Mouse (Mus musculus) megakaryocyte, embryonic 14.5 days (primary cell): ENCODE results near the gene Sqor. TPM values are rescaled to one million over a fixed set of nuclear protein-coding genes. Genes with fewer than 3 reads are reported as not detected.

Source experiments
- H3K27me3 ChIP-seq: replicated peaks from 2 replicates; pipeline ENCODE3; 2012; ENCODE audit warnings: inconsistent platforms
- H3K36me3 ChIP-seq: replicated peaks from 2 replicates; pipeline ENCODE3; 2012; ENCODE audit warnings: low read length, inconsistent platforms, mixed read lengths
- H3K4me1 ChIP-seq: 2 replicates; pipeline ENCODE4 v1.6.1; 2012; ENCODE audit warnings: inconsistent platforms
- H3K4me3 ChIP-seq: replicated peaks from 2 replicates; pipeline ENCODE3; 2012; ENCODE audit warnings: moderate library complexity, mild to moderate bottlenecking, inconsistent platforms
- H3K9me3 ChIP-seq: 2 replicates; pipeline ENCODE4 v1.6.1; 2012; ENCODE audit warnings: inconsistent platforms
- FLI1 ChIP-seq: IDR thresholded peaks from 2 replicates; pipeline ENCODE4 v1.6.1; 2012; ENCODE audit warnings: low read length, inconsistent platforms, mixed read lengths
- GATA1 ChIP-seq: IDR thresholded peaks from 3 replicates; pipeline ENCODE4 v1.6.1; 2012; ENCODE audit warnings: mixed read lengths, low read length, inconsistent platforms, borderline replicate concordance
- polyA plus RNA-seq: library from polyadenylated mRNA; stranded (reverse); fragments of >175 nt; gene quantifications from 2 replicates; pipeline ENCODE4 v1.2.3, GENCODE M21; 2012; ENCODE audit warnings: low replicate concordance; ENCODE audit not compliant: insufficient read depth

The Sqor gene
- 5.7 TPM in 1 of 2 replicates, not detected in the other for polyA plus RNA-seq

DNA sequence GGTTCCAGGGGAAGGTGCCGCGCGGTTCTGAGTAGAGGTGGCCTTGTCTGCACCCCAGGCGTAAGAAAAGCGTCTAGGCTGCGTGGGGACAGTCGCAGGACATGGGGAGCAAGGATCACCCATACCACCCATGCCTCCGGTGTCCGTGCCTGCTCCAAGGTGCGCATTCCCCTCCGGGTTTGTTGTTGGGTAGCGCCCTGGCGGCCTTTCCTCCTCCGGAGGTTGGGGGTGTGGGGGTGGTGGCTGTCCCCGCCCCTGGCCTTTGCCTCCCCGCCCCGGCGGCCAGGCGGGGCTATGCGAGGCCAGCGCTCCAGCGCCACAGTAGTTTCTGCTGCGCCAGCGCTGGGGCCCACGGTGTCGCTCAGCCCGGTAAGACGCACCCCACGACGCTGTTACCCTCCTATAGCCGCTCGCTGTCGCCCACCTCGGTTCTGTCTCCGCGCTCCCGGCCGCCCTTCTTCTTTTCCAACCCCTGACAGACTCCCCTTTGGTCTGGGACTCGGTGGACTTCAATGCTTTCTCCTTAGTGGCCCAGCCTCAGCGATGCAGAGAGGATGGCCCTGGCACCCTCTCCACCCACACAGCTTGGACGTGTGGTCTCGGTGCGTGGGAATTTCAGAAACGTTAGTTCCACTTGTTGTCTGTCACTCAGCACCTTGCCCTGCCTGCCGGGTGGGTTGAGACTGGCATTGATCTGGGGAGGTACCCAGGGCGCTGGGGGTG lies at the start of gene Sqor:
Gene Sqor, plus strand, starts transcription at position 167 of the 723 bp plus-strand sequence.
- Histone ChIP-seq H3K4me1 (peaks cover 13% of the 10 kb centered on the region), H3K27me3 (peaks cover 35% of the 10 kb centered on the region), H3K4me3 (peak within 1 kb of the TSS; percentile 94), H3K36me3 (no peaks in the 10 kb centered on the region), H3K9me3 (no peaks in the 10 kb centered on the region)
- TF ChIP-seq FLI1, result no peak
- TF ChIP-seq GATA1, result no peak

DNA sequence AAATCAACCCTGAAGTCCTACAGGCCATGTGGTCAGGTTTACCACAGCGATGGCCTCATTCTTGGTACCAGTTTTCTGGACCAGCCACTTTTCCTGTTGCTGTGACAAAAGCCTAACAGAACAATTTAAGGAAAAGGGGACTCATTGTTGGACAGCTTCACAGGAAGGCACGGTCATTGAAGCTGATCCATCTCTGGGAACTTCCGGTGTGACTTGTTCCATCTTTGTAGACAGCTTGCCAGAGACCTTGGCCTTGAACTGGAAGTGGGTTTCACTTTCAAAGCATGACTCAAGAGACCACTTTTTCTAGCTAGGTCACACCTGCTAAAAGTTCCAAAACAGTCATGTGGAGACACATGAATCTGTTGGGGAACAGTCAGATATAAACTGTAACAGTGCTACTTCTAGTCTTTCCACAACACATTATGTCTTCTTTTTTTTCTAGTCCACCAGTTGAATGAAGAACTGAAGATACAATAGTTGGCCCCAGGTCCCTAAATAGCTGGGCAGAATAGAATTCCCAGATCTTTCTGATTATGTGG lies 48.7 kb upstream of the Sqor start:
- H3K36me3 ChIP-seq, result no peaks in the 10 kb centered on the region

DNA sequence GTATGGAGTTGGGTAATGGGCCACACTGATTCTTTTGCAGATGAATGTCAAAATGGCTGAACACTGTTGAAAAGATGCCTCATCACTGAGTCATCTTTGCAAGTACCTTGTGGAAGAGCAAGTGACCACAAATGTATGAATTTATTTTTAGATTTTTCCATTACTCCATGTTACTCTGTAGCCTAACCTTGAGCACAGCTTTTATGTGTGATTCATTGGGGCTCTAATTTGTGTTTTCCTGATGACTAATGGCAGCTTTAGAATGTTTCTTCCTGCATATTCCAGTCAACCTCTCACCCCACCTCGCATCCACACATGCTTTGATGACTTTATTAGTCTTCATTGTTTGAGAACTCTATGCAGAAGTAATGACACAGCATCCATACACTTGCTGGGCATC lies 45.8 kb upstream of the Sqor start:
- TF ChIP-seq FLI1, result no peak
- no peak for TF ChIP-seq GATA1
- H3K27me3 ChIP-seq, result peaks cover 8% of the 10 kb centered on the region
- H3K4me1 ChIP-seq, result no peaks in the 10 kb centered on the region
- H3K36me3 ChIP-seq, result no peaks in the 10 kb centered on the region
- no peak overlapping the region for H3K4me3 ChIP-seq
- peaks cover 6% of the 10 kb centered on the region for H3K9me3 ChIP-seq

More for the DNA sequence above, 48.7 kb upstream of the Sqor start:
- TF ChIP-seq FLI1 (no peak), GATA1 (no peak)
- H3K4me1 ChIP-seq, result peaks cover 3% of the 10 kb centered on the region
- H3K9me3 ChIP-seq, result no peaks in the 10 kb centered on the region
- H3K27me3 ChIP-seq, result peaks cover 3% of the 10 kb centered on the region
- H3K4me3 ChIP-seq, result no peak overlapping the region

DNA sequence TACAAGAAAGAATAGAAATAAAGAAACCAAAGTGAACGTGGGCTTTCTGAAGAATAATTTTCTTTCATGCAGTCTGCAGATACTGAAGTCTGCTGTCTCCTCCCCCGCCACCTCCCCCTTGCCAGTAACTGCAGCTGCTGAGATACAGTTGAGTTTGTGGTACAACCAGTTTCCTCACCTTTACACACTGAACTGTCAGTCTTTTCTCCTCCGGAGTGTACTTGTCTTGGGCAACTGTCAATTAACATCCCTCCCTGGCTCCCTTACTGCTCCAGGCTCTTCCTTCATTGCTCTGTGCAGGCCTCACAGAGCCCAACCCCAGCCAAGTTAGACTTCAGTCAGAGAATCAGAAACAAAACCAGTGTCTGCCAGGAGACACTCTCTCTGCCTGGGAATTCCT lies 44.5 kb upstream of the Sqor start:
- H3K4me3 ChIP-seq, result no peak overlapping the region
- H3K36me3 ChIP-seq, result no peaks in the 10 kb centered on the region
- H3K9me3 ChIP-seq, result peaks cover 6% of the 10 kb centered on the region
- TF ChIP-seq GATA1 (no peak), FLI1 (no peak)
- H3K4me1 ChIP-seq, result no peaks in the 10 kb centered on the region
- peaks cover 9% of the 10 kb centered on the region for H3K27me3 ChIP-seq

DNA sequence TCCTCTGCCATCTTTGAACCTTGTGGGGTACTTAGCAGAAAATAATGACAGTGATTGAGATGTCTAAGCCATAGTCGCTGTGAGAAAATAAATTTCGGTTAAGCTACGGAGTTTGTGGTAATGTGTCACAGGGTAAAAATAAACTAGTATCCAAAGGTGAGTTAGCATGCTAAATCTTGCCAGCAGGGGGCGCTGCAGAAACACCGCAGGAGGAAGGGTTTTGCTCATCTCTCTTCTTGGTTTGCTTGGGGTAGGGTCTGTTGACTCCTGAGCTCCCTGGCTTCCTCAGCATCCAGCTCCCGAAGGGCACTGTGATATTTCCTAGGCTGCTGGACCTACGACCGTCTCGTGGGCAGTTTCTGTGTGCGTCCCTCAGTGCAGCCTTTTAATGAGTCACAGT lies 39.4 kb upstream of the Sqor start:
- no peaks in the 10 kb centered on the region for H3K36me3 ChIP-seq
- peaks cover 6% of the 10 kb centered on the region for H3K9me3 ChIP-seq
- H3K27me3 ChIP-seq, result peaks cover 22% of the 10 kb centered on the region
- H3K4me3 ChIP-seq, result no peak overlapping the region
- H3K4me1 ChIP-seq, result 0 out of 2 replicates have a peak, but pooled peaks cover 3% of the 10 kb centered on the region
- TF ChIP-seq FLI1 (no peak), GATA1 (no peak)

DNA sequence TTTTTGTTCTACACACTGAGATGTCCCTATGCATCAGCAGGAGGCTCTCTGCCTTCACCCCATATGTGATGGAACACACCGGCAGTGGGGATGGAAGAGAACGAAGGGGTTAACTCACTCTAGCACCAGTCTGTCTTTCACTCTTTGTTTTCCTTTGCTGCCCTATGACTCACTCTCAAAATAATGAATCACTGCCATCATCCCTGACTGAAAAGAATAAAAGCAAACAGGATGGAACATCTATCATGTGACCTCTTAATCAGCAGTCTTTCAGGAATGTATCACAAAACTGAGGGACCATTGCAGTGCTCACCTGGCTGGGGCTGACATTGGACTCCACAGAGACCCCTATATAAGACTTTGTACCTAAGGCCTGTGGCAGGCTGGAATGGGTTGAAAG lies 33.6 kb upstream of the Sqor start:
- H3K36me3 ChIP-seq, result no peaks in the 10 kb centered on the region
- H3K4me3 ChIP-seq, result no peak overlapping the region
- H3K9me3 ChIP-seq, result no peaks in the 10 kb centered on the region
- TF ChIP-seq FLI1 (no peak), GATA1 (no peak)
- peaks cover 37% of the 10 kb centered on the region for H3K27me3 ChIP-seq
- H3K4me1 ChIP-seq, result no peaks in the 10 kb centered on the region

DNA sequence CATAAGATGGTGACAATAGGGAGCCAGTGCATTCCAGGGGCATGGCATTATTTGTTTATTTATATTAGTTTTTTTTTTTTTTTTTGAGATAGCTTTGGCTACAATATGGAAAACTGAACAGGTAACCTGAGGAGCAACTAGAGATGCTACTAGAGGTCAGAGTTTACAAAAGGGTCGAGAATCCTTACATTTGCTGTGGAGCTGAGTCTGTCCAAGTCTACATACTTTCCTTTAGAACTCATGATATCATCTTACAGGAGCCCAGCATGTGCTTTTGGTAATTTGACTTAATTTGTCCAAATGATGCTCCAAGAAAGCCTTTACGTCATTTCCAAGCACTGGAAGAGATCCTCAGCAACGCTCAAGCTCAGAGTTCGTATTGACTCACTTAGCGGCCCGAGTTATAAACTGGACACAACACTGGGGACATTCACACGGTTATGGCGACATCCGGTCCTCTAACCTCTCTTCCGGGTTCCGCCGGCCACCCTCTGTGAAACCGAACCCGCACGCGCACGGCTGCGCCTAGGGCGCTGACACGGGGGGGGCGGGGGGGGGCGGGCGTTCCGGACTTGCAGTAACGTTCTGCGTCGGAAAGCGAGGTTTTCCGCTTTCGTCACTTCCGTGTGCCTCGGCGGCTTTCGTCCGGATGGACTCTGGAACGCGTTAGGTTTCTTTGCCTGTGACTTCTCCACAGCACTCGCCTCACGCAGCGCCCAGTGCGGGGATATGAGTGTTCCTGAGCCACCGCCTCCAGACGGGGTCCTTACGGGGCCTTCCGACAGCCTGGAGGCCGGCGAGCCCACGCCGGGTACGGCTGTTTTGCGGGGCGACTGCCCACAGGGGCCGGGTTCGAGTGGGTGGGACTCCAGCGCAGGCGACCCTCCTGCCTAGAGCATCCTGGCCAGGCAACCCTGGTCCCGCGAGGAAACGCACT lies 26.9 kb upstream of the Sqor start, which contains the start of gene Bloc1s6:
Gene Bloc1s6, plus strand, starts transcription at position 610 of the 937 bp plus-strand sequence.
- H3K36me3 ChIP-seq, result peaks cover 14% of the 10 kb centered on the region
- H3K4me1 ChIP-seq, result peaks cover 19% of the 10 kb centered on the region
- no peaks in the 10 kb centered on the region for H3K9me3 ChIP-seq
- H3K27me3 ChIP-seq, result peaks cover 14% of the 10 kb centered on the region
- peak within 1 kb of the TSS; percentile 99 for H3K4me3 ChIP-seq
- TF ChIP-seq GATA1, result no peak
- no peak for TF ChIP-seq FLI1

DNA sequence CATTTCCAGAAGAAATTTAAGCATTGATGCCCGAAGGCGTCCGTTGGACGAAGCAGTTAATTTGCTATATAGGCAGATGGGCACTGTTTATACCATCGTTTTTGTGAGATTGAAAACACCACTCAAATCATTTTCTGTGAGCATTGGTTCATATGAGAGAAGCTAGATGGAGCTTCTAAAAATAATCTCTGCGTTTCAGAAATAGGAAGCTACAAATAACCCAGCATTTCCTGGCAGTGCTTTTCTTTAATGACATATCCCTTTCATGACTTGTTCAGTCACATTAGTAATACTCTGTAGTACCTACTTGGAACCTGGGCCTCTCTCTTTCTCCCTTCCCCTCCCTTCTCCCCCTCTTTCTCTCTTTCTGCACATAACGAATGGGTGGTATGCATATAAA lies 26.0 kb upstream of the Sqor start:
- Histone ChIP-seq H3K27me3 (peaks cover 13% of the 10 kb centered on the region), H3K4me1 (peaks cover 19% of the 10 kb centered on the region), H3K9me3 (no peaks in the 10 kb centered on the region), H3K4me3 (peak overlapping the region; percentile 99), H3K36me3 (peaks cover 23% of the 10 kb centered on the region)
- TF ChIP-seq GATA1, result no peak
- TF ChIP-seq FLI1, result no peak

DNA sequence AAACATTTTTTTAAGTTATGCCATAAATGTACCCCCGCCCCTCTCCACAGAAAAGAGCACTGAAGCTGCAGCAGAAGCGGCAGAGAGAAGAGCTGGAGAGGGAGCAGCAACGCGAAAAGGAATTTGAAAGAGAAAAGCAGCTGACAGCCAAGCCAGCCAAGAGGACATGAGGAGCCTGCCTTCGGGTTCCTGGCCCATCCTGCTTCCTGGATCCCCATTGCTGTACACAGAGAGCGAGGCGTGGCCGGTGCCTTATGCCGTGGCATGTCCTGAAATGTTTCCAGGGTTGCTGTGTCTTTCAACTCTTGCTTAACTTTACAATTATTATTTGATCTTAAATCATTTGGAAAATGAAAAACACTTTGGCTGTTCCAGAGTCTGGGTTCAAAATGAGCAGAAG lies 18.6 kb upstream of the Sqor start:
- H3K4me3 ChIP-seq, result no peak overlapping the region
- H3K27me3 ChIP-seq, result no peaks in the 10 kb centered on the region
- TF ChIP-seq FLI1, result no peak
- TF ChIP-seq GATA1, result no peak
- peaks cover 75% of the 10 kb centered on the region for H3K36me3 ChIP-seq
- H3K4me1 ChIP-seq, result peaks cover under 1% of the 10 kb centered on the region; the same call in 1 of the 2 replicates
- H3K9me3 ChIP-seq, result no peaks in the 10 kb centered on the region

DNA sequence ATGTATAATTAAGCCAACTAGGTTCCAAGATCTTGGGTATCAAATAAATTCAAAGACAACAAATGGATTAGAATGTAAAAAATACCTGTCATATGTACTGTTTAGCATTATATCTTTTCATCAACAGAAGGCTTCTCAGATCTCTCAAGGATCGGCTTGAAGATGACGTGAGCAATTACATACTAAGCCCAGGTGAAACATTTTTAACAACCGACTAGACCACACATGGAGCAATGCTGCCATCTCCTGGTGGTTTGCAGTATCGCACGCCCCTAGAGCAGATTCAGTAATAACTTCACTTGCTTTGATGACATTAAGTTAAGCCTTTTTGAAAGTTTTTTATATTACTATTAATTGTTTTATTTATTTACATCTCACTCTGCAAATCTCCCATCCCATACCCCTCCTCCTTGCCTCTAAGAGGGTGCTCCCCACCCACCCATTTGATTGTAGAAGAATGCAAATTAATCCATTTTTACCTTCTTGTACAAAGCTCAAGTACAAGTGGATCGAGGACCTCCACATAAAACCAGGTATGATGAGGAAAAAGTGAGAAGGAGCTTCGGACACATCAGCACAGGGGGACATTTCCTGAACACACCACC lies 11.2 kb upstream of the Sqor start:
- Histone ChIP-seq H3K27me3 (peaks cover 8% of the 10 kb centered on the region), H3K4me1 (no peaks in the 10 kb centered on the region), H3K4me3 (no peak overlapping the region), H3K9me3 (no peaks in the 10 kb centered on the region), H3K36me3 (peaks cover 10% of the 10 kb centered on the region)
- no peak for TF ChIP-seq GATA1
- TF ChIP-seq FLI1, result no peak
